Comparison of ENCODE assay signal across 22 mouse cellular contexts in the genomic region with DNA sequence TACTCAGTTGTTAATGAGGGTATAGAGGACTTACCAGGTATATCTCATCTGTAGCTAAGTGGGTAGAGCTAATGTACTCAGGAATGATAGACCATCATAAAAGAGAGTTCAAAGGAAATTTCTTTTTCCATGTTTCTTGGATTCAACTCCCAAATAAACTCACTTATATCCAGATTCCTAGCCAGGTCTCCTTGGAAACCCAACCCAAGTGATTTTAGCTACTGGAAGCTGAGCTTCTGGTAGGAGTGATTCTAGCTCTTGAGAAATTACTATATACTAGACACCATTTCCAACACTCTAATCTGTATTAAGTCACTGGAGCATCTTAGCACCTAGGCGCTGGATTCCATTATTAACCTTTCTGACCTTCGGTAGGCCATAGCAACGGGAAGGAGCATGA.
A peak's percentile ranks its signal among the peaks of the same experiment; 100 is the strongest.
DNase-seq lines count a peak whose midpoint lies in the region; ATAC-seq and TF ChIP-seq lines count a peak whose summit lies in the region.
"Had no signal": no experiment of that assay in that cellular context is flagged by ENCODE, and none has a peak within 500 bp of the region (broad histone marks: within the 10 kb centered on the region; RNA-seq: fewer than 3 reads in every experiment).

No protein-coding gene starts in this region.

- H3K36me3 ChIP-seq in neural tube, embryonic 13.5 days: no peaks in the 10 kb centered on the region
- H3K36me3 ChIP-seq: embryonic facial prominence, embryonic 15.5 days; forebrain, embryonic 10.5 days; heart, embryonic 15.5 days; hindbrain, embryonic 10.5 days; intestine, embryonic 15.5 days had no signal

- TF ChIP-seq CTCF in gastrocnemius, adult 2 months (IDR thresholded peaks at IDR 0.05): no peak
- no peak for TF ChIP-seq CTCF in left cerebral cortex, adult 2 months (IDR thresholded peaks at IDR 0.05)

- no peak overlapping the region for H3K9ac ChIP-seq in neural tube, embryonic 13.5 days
- H3K9ac ChIP-seq: embryonic facial prominence, embryonic 15.5 days; heart, embryonic 15.5 days; intestine, embryonic 15.5 days had no signal

- DNase-seq in gastrocnemius, adult 2 months: no peak
- DNase-seq in gastrocnemius, postnatal 4 days (ENCODE audit: low spot score in 2 of 2): no peak
- no peak for DNase-seq in left cerebral cortex, adult 2 months (ENCODE audit: extremely low spot score in 1 of 2, low spot score in 2 of 2)
- DNase-seq in left cerebral cortex, adult 8-10 months (ENCODE audit: low spot score in 2 of 2): no peak
- no peak for DNase-seq in neural tube, embryonic 10.5 days (ENCODE audit: extremely low spot score, low spot score)
- no peak for DNase-seq in frontal cortex, postnatal 10 days (ENCODE audit: low spot score in 2 of 2)
- DNase-seq: adrenal gland, adult 8-10 months; adrenal gland, postnatal 36 days; cerebellum, adult 11 months; cerebellum, adult 8-10 months; cerebellum, postnatal 14 days; heart, postnatal 14 days; kidney, adult 18-20 months had no signal

- peak overlapping the region; percentile 83 for H3K27ac ChIP-seq in gastrocnemius, adult 2 months
- H3K27ac ChIP-seq in left cerebral cortex, adult 2 months: 0 out of 2 replicates have a peak overlapping the region, but pooled peaks have one; percentile 19
- peak overlapping the region; percentile 89 for H3K27ac ChIP-seq in neural tube, embryonic 13.5 days (replicated peaks)
- H3K27ac ChIP-seq: embryonic facial prominence, embryonic 15.5 days; forebrain, embryonic 10.5 days; hindbrain, embryonic 10.5 days; intestine, embryonic 15.5 days had no signal

- 65% methylated on average over 3 of the region's 3 CpGs for WGBS in neural tube, embryonic 13.5 days

- H3K4me3 ChIP-seq in gastrocnemius, adult 2 months: no peak overlapping the region
- H3K4me3 ChIP-seq in left cerebral cortex, adult 2 months: no peak overlapping the region
- no peak overlapping the region for H3K4me3 ChIP-seq in neural tube, embryonic 13.5 days
- H3K4me3 ChIP-seq: embryonic facial prominence, embryonic 15.5 days; erythroblast, embryonic 14.5 days; forebrain, embryonic 10.5 days; heart, embryonic 15.5 days; hindbrain, embryonic 10.5 days; intestine, embryonic 15.5 days had no signal

- peaks cover 36% of the 10 kb centered on the region for H3K4me1 ChIP-seq in neural tube, embryonic 13.5 days (replicated peaks)
- H3K4me1 ChIP-seq: embryonic facial prominence, embryonic 15.5 days; intestine, embryonic 15.5 days had no signal

- H3K27me3 ChIP-seq in neural tube, embryonic 13.5 days: no peaks in the 10 kb centered on the region
- H3K27me3 ChIP-seq: embryonic facial prominence, embryonic 15.5 days; heart, embryonic 15.5 days; intestine, embryonic 15.5 days had no signal

- no peak overlapping the region for H3K4me2 ChIP-seq in neural tube, embryonic 13.5 days
- H3K4me2 ChIP-seq: embryonic facial prominence, embryonic 15.5 days; heart, embryonic 11.5 days; heart, embryonic 15.5 days; intestine, embryonic 15.5 days had no signal

- 0 out of 2 replicates have a peak, but pooled peaks have one; percentile 25 for ATAC-seq in neural tube, embryonic 13.5 days (ENCODE audit: low read depth)
- ATAC-seq: forebrain, embryonic 14.5 days; intestine, embryonic 15.5 days had no signal

- no peaks in the 10 kb centered on the region for H3K9me3 ChIP-seq in neural tube, embryonic 13.5 days
- H3K9me3 ChIP-seq: embryonic facial prominence, embryonic 15.5 days; forebrain, embryonic 10.5 days; heart, embryonic 15.5 days; hindbrain, embryonic 10.5 days; intestine, embryonic 15.5 days had no signal

- intact Hi-C loops in gastrocnemius, adult 2 months (cut with DNase I): loop anchor here (10.0 kb wide), 2 partner anchors 137 to 187 kb away; no protein-coding TSS in a partner anchor
- intact Hi-C loops in left cerebral cortex, adult 2 months (cut with DNase I): loop anchor here (5.0 to 10.0 kb wide), 3 partner anchors 86 to 383 kb away; no protein-coding TSS in a partner anchor

Comparison
In these comparisons a context has a peak if more than half of its experiments do, and no peak if none do; other contexts are left out.
1. H3K27ac ChIP-seq: peak in every context shown above with its lines; median percentile 89 in neural tube, embryonic 13.5 days; 83 in gastrocnemius, adult 2 months; 19 in left cerebral cortex, adult 2 months.